Comparison of ENCODE assay signal across 9 mouse cellular contexts in the genomic region with DNA sequence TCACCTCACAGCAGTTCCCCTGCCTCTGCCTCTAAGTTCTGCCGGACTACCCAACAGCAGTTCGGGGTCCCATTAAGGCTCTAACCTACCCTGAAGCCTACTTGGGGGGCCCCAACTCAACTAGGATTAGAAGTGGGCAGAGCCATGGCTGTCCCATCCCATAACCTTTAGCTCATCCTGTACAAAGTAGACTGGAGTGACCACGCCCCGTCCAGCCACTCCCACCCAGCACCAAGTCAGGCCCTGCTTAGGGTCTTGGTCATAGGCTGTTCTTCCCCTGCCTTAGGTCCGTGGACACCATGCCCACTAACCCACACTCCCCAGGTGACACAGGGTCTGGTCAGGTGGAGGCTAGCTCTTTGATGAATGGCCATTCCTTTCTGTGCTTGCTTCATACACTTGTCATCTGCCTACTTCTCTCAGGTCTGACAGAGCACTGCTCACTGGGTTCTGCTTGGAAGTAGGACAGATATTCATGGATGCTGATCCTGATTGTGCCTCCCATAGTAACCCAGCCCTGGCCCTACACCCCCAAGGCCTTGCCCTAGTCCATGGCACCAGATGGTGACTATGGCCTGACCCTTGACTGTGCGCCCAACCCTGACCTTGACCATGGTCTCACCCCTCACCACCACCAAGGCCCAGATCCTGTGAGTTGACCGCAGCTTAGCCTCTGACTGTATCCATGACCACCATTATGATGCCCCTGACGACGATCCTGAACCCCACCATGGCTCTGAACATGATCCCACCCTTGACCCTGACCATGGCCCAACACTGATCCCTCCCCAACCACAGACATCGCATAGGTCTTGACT. TPM values are rescaled to one million over a fixed set of nuclear protein-coding genes. Genes with fewer than 3 reads are reported as not detected.
DNase-seq lines count a peak whose midpoint lies in the region; ATAC-seq and TF ChIP-seq lines count a peak whose summit lies in the region.
"Had no signal": no experiment of that assay in that cellular context is flagged by ENCODE, and none has a peak within 500 bp of the region (broad histone marks: within the 10 kb centered on the region; RNA-seq: fewer than 3 reads in every experiment).

No protein-coding gene starts in this region.

- TF ChIP-seq POLR2A in liver, adult 2 months (IDR thresholded peaks at IDR 0.05; ENCODE audit: extremely low read depth, insufficient read depth, low read length), result no peak
- TF ChIP-seq POLR2A in cerebellum, adult 2 months (IDR thresholded peaks at IDR 0.05; ENCODE audit: borderline replicate concordance, insufficient read depth, low read length), result no peak

- peaks cover 78% of the 10 kb centered on the region for H3K4me1 ChIP-seq in liver, adult 2 months (ENCODE audit: control insufficient read depth, insufficient read depth, low read length)
- H3K4me1 ChIP-seq in liver, embryonic 11.5 days (replicated peaks; ENCODE audit: control insufficient read depth, insufficient read depth, low read length), result peaks cover 37% of the 10 kb centered on the region
- H3K4me1 ChIP-seq in cerebellum, adult 2 months (ENCODE audit: control insufficient read depth, insufficient read depth, low read length), result peaks cover 89% of the 10 kb centered on the region
- H3K4me1 ChIP-seq in kidney, embryonic 16.5 days (ENCODE audit: insufficient read depth, low read length), result peaks cover 55% of the 10 kb centered on the region

- peak overlapping the region; percentile 54 for H3K9ac ChIP-seq in liver, adult 2 months (ENCODE audit: low read depth, low read length)
- no peak overlapping the region for H3K9ac ChIP-seq in liver, embryonic 11.5 days (ENCODE audit: low read depth, low read length)
- H3K9ac ChIP-seq in kidney, embryonic 16.5 days (replicated peaks; ENCODE audit: low read length), result peak overlapping the region; percentile 29
- H3K9ac ChIP-seq: liver, embryonic 13.5 days had no signal

- ATAC-seq in liver, embryonic 11.5 days (replicated peaks; ENCODE audit: low FRiP score), result no peak; the same call in 1 of the 2 replicates
- no peak for ATAC-seq in kidney, embryonic 16.5 days (ENCODE audit: low FRiP score, low TSS enrichment)
- ATAC-seq in activated CD4-positive, CD25-positive, alpha-beta regulatory T cell, adult 4 months, result no peak

- TF ChIP-seq CTCF in liver, adult 2 months (IDR thresholded peaks at IDR 0.05; ENCODE audit: low read depth, low read length), result no peak
- no peak for TF ChIP-seq CTCF in cerebellum, adult 2 months (IDR thresholded peaks at IDR 0.05; ENCODE audit: borderline replicate concordance, insufficient read depth, low read depth, low read length)

- H3K4me2 ChIP-seq in liver, embryonic 11.5 days, result no peak overlapping the region
- no peak overlapping the region for H3K4me2 ChIP-seq in kidney, embryonic 16.5 days (replicated peaks; ENCODE audit: low read depth, low read length)
- H3K4me2 ChIP-seq: liver, embryonic 13.5 days had no signal

- H3K4me3 ChIP-seq in liver, adult 2 months (ENCODE audit: insufficient read depth, low read depth, low read length), result no peak overlapping the region
- no peak overlapping the region for H3K4me3 ChIP-seq in liver, embryonic 11.5 days (ENCODE audit: low read depth, low read length)
- H3K4me3 ChIP-seq in cerebellum, adult 2 months (replicated peaks; ENCODE audit: insufficient read depth, low read depth, low read length), result no peak overlapping the region
- no peak overlapping the region for H3K4me3 ChIP-seq in kidney, embryonic 16.5 days (ENCODE audit: low read length)
- H3K4me3 ChIP-seq: liver, embryonic 13.5 days had no signal

- peak; percentile 71 for DNase-seq in liver, adult 2 months (ENCODE audit: extremely low read depth, low read depth, low spot score)
- DNase-seq in liver, embryonic 11.5 days (ENCODE audit: low spot score), result no peak
- DNase-seq in adrenal gland, adult 8-10 months, result peak; percentile 43
- peak; percentile 21 to 38 for DNase-seq in cerebellum, adult 2 months
- DNase-seq in adipocyte (ENCODE audit: low spot score), result no peak
- DNase-seq: liver, embryonic 13.5 days had no signal

- H3K27ac ChIP-seq in liver, adult 2 months (replicated peaks; ENCODE audit: insufficient read depth, low read depth, low read length), result peak overlapping the region; percentile 95
- no peak overlapping the region for H3K27ac ChIP-seq in liver, embryonic 11.5 days (ENCODE audit: low read depth, low read length)
- peak overlapping the region; percentile 44 for H3K27ac ChIP-seq in cerebellum, adult 2 months (ENCODE audit: insufficient read depth, low read length)
- no peak overlapping the region for H3K27ac ChIP-seq in kidney, embryonic 16.5 days (ENCODE audit: low read length)
- H3K27ac ChIP-seq: liver, embryonic 13.5 days had no signal

- no peaks in the 10 kb centered on the region for H3K9me3 ChIP-seq in liver, embryonic 11.5 days (ENCODE audit: control insufficient read depth, low read length)
- no peaks in the 10 kb centered on the region for H3K9me3 ChIP-seq in kidney, embryonic 16.5 days (ENCODE audit: low read length)
- H3K9me3 ChIP-seq: liver, embryonic 13.5 days had no signal

- H3K79me2 ChIP-seq in liver, adult 2 months (ENCODE audit: control insufficient read depth, insufficient read depth, low read length), result peaks cover 68% of the 10 kb centered on the region

- no peaks in the 10 kb centered on the region for H3K36me3 ChIP-seq in liver, adult 2 months (ENCODE audit: control insufficient read depth, insufficient read depth, low read length)
- no peaks in the 10 kb centered on the region for H3K36me3 ChIP-seq in liver, embryonic 11.5 days (ENCODE audit: control insufficient read depth, insufficient read depth, low read length)
- H3K36me3 ChIP-seq in kidney, embryonic 16.5 days (ENCODE audit: insufficient read depth, low read length), result peaks cover 11% of the 10 kb centered on the region; the same call in 1 of the 2 replicates
- H3K36me3 ChIP-seq: liver, embryonic 13.5 days had no signal

- WGBS in liver, adult 2 months, result 56% methylated on average over 10 of the region's 10 CpGs
- WGBS in liver, embryonic 11.5 days, result 83% methylated on average over 10 of the region's 10 CpGs
- 84% methylated on average over 10 of the region's 10 CpGs for WGBS in cerebellum, adult 2 months
- 90% methylated on average over 10 of the region's 10 CpGs for WGBS in kidney, embryonic 16.5 days

- H3K27me3 ChIP-seq in liver, adult 2 months (ENCODE audit: control insufficient read depth, insufficient read depth, low read length), result no peaks in the 10 kb centered on the region
- H3K27me3 ChIP-seq in liver, embryonic 11.5 days (replicated peaks; ENCODE audit: control insufficient read depth, insufficient read depth, low read length), result peaks cover 18% of the 10 kb centered on the region
- H3K27me3 ChIP-seq in cerebellum, adult 2 months (ENCODE audit: control insufficient read depth, insufficient read depth, low read length), result no peaks in the 10 kb centered on the region
- no peaks in the 10 kb centered on the region for H3K27me3 ChIP-seq in kidney, embryonic 16.5 days (ENCODE audit: insufficient read depth, low read length)

RNA-seq across cellular contexts. Expression of a gene that starts 26.5 kb away (rescaled TPM):
- total RNA-seq in liver, adult 2 months (2014; rRNA removed), result 1.3 and 1.5 TPM in 2 replicates
- 2.3 and 4.1 TPM in 2 replicates for polyA plus RNA-seq in liver, adult 2 months (2012; rRNA removed)
- polyA plus RNA-seq in liver, embryonic 11.5 days (2014; fragmentation: Nextera tagmentation; extraction: Ambion mirVana), result 3.8 and 4.5 TPM in 2 replicates
- 1 to 10 TPM in 2 of 4 experiments, under 1 TPM in 2; 0.78 to 2.0 (median 0.96) TPM for total RNA-seq in adrenal gland, adult 8-10 months (2022)
- polyA plus RNA-seq in cerebellum, adult 2 months (2012; rRNA removed), result 1.2 and 1.7 TPM in 2 replicates
- 42.7 and 44.1 TPM in 2 replicates for polyA plus RNA-seq in kidney, embryonic 16.5 days (2015; fragmentation: Nextera tagmentation; extraction: Ambion mirVana)
- 10 to 100 TPM in 1 of 2 experiments, 1 to 10 TPM in 1; 7.3 to 13.3 TPM for polyA plus RNA-seq in activated CD4-positive, CD25-positive, alpha-beta regulatory T cell, adult 4 months (2017; shearing (Covaris generic))
- total RNA-seq: gastrocnemius, adult 8-10 months had no signal

RNA-seq across cellular contexts. Expression of a gene that starts 30.5 kb away (rescaled TPM):
- total RNA-seq in liver, adult 2 months (2014; rRNA removed), result 0.40 TPM in 1 of 2 replicates, not detected in the other
- 0.26 and 1.4 TPM in 2 replicates for polyA plus RNA-seq in liver, adult 2 months (2012; rRNA removed)
- polyA plus RNA-seq in liver, embryonic 11.5 days (2014; fragmentation: Nextera tagmentation; extraction: Ambion mirVana), result 0.62 and 0.67 TPM in 2 replicates
- total RNA-seq in adrenal gland, adult 8-10 months (2022), result 1 to 10 TPM; 2.0 to 4.2 (median 2.6) TPM
- polyA plus RNA-seq in cerebellum, adult 2 months (2012; rRNA removed), result 10.7 and 13.8 TPM in 2 replicates
- 1.4 and 1.6 TPM in 2 replicates for polyA plus RNA-seq in kidney, embryonic 16.5 days (2015; fragmentation: Nextera tagmentation; extraction: Ambion mirVana)
- polyA plus RNA-seq in activated CD4-positive, CD25-positive, alpha-beta regulatory T cell, adult 4 months (2017; shearing (Covaris generic)), result 1 to 10 TPM in 1 of 2 experiments, not detected in 1; 1.4 TPM

RNA-seq across cellular contexts. Expression of a gene that starts 35.1 kb away (rescaled TPM):
- total RNA-seq in liver, adult 2 months (2014; rRNA removed), result 2.4 TPM in 1 of 2 replicates, not detected in the other
- 0.32 and 0.44 TPM in 2 replicates for polyA plus RNA-seq in liver, adult 2 months (2012; rRNA removed)
- polyA plus RNA-seq in liver, embryonic 11.5 days (2014; fragmentation: Nextera tagmentation; extraction: Ambion mirVana), result 1.3 and 1.9 TPM in 2 replicates
- 1 to 10 TPM in 2 of 4 experiments, under 1 TPM in 2; 0.65 to 2.9 (median 1.0) TPM for total RNA-seq in adrenal gland, adult 8-10 months (2022)
- 10.2 and 10.8 TPM in 2 replicates for polyA plus RNA-seq in cerebellum, adult 2 months (2012; rRNA removed)
- polyA plus RNA-seq in kidney, embryonic 16.5 days (2015; fragmentation: Nextera tagmentation; extraction: Ambion mirVana), result 5.0 and 5.2 TPM in 2 replicates
- 1 to 10 TPM; 1.1 to 1.2 TPM for polyA plus RNA-seq in activated CD4-positive, CD25-positive, alpha-beta regulatory T cell, adult 4 months (2017; shearing (Covaris generic))

RNA-seq across cellular contexts. Expression of a gene that starts 35.1 kb away (rescaled TPM):
- total RNA-seq in liver, adult 2 months (2014; rRNA removed), result 39.7 and 53.8 TPM in 2 replicates
- polyA plus RNA-seq in liver, adult 2 months (2012; rRNA removed), result 42.6 and 49.7 TPM in 2 replicates
- 97.4 and 99.3 TPM in 2 replicates for polyA plus RNA-seq in liver, embryonic 11.5 days (2014; fragmentation: Nextera tagmentation; extraction: Ambion mirVana)
- total RNA-seq in adrenal gland, adult 8-10 months (2022), result 10 to 100 TPM; 49.8 to 60.2 (median 55.0) TPM
- 87.7 and 93.1 TPM in 2 replicates for polyA plus RNA-seq in cerebellum, adult 2 months (2012; rRNA removed)
- 87.6 and 104 TPM in 2 replicates for polyA plus RNA-seq in kidney, embryonic 16.5 days (2015; fragmentation: Nextera tagmentation; extraction: Ambion mirVana)
- polyA plus RNA-seq in activated CD4-positive, CD25-positive, alpha-beta regulatory T cell, adult 4 months (2017; shearing (Covaris generic)), result 10 to 100 TPM; 12.7 to 13.7 TPM

RNA-seq across cellular contexts. Expression of a gene that starts 36.1 kb away (rescaled TPM):
- total RNA-seq in liver, adult 2 months (2014; rRNA removed), result 7.4 and 16.4 TPM in 2 replicates
- 32.8 and 56.4 TPM in 2 replicates for polyA plus RNA-seq in liver, adult 2 months (2012; rRNA removed)
- 15.4 and 21.4 TPM in 2 replicates for polyA plus RNA-seq in liver, embryonic 11.5 days (2014; fragmentation: Nextera tagmentation; extraction: Ambion mirVana)
- 100 to 1,000 TPM; 113 to 191 (median 144) TPM for total RNA-seq in adrenal gland, adult 8-10 months (2022)
- polyA plus RNA-seq in cerebellum, adult 2 months (2012; rRNA removed), result 103 and 108 TPM in 2 replicates
- polyA plus RNA-seq in kidney, embryonic 16.5 days (2015; fragmentation: Nextera tagmentation; extraction: Ambion mirVana), result 87.8 and 92.0 TPM in 2 replicates
- 10 to 100 TPM; 15.2 to 16.0 TPM for polyA plus RNA-seq in activated CD4-positive, CD25-positive, alpha-beta regulatory T cell, adult 4 months (2017; shearing (Covaris generic))

Comparison
In these comparisons a context has a peak if more than half of its experiments do, and no peak if none do; other contexts are left out.
1. DNase-seq: peak in liver, adult 2 months (single experiment), adrenal gland, adult 8-10 months (single experiment) and cerebellum, adult 2 months (2 of 2); none in liver, embryonic 11.5 days (single experiment) and adipocyte (single experiment).
2. H3K27ac ChIP-seq: peak in liver, adult 2 months (single experiment) and cerebellum, adult 2 months (single experiment); none in liver, embryonic 11.5 days (single experiment) and kidney, embryonic 16.5 days (single experiment).